Mouse (Mus musculus) neural tube, embryonic 15.5 days (tissue): ENCODE data around the gene Lonrf2. TPM values are rescaled to one million over a fixed set of nuclear protein-coding genes. Genes with fewer than 3 reads are reported as not detected.
A peak's percentile ranks its signal among the peaks of the same experiment; 100 is the strongest.

Experiments
- ATAC-seq: fragments of 200-750 bp; cut with Nextera tagmentation; 2 replicates; pipeline ENCODE4 v1.8.0; 2017; ENCODE audit warnings: mild to moderate bottlenecking, moderate TSS enrichment, moderate library complexity; ENCODE audit not compliant: low FRiP score
- H3K27ac ChIP-seq: fragments of 300-500 bp; sonication (generic); replicated peaks from 2 replicates; pipeline ENCODE4 v1.5.1; 2015; ENCODE audit warnings: mild to moderate bottlenecking, inconsistent platforms
- H3K27me3 ChIP-seq: fragments of 300-500 bp; sonication (generic); replicated peaks from 2 replicates; pipeline ENCODE4 v1.6.1; 2015; ENCODE audit warnings: inconsistent platforms
- H3K36me3 ChIP-seq: fragments of 300-500 bp; sonication (generic); 2 replicates; pipeline ENCODE4 v1.6.1; 2015; ENCODE audit warnings: inconsistent platforms
- H3K4me1 ChIP-seq: fragments of 300-500 bp; sonication (generic); 2 replicates; pipeline ENCODE4 v1.6.1; 2015; ENCODE audit warnings: inconsistent platforms
- H3K4me2 ChIP-seq: fragments of 300-500 bp; sonication (generic); 2 replicates; pipeline ENCODE4 v1.6.1; 2015; ENCODE audit warnings: inconsistent platforms, mild to moderate bottlenecking, moderate library complexity
- H3K4me3 ChIP-seq: fragments of 300-500 bp; sonication (generic); replicated peaks from 2 replicates; pipeline ENCODE4 v1.5.1; 2015; ENCODE audit warnings: mild to moderate bottlenecking, inconsistent platforms
- H3K9ac ChIP-seq: fragments of 300-500 bp; sonication (generic); replicated peaks from 2 replicates; pipeline ENCODE4 v1.6.1; 2015; ENCODE audit warnings: mild to moderate bottlenecking, inconsistent platforms
- H3K9me3 ChIP-seq: fragments of 300-500 bp; sonication (generic); replicated peaks from 2 replicates; pipeline ENCODE4 v1.6.1; 2016; ENCODE audit warnings: inconsistent platforms
- WGBS: fragments of 180-500 bp; shearing (Covaris S2); methylation state at CpG from one replicate; pipeline ENCODE4 v1.1.7; 2015; ENCODE audit warnings: mixed read lengths; 5-methylcytosine and 5-hydroxymethylcytosine counted together
- polyA plus RNA-seq: library from polyadenylated mRNA; unstranded; fragments of >200 nt; fragmentation: Nextera tagmentation; extraction: Ambion mirVana; gene quantifications from 2 replicates; pipeline ENCODE4 v1.2.1, GENCODE M21; 2015

Gene Lonrf2
- polyA plus RNA-seq, 1 experiment from 2014 or later = 22.6 TPM

DNA sequence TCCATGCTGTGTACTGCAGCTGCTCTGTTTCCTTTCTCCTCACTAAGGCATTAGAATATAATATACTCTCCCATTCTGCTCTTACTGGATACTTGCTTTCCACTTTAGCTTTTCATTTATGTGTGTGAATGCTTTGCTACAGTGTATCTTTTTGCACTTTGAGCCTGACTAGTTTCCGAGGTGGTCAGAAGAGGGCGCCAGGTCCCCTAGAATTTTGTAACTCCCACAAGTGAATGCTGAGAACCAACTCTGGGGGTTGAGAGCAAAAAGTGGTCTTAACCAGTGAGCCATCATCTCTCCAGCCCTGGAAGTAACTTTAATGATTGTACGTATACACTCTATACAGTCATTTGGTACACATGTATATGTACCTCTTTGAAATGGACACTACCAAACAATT, 1.6 kb downstream of the Lonrf2 start:
- no peak overlapping the region for H3K9ac ChIP-seq
- H3K27ac ChIP-seq = no peak overlapping the region; the same call in 1 of the 2 replicates
- H3K27me3 ChIP-seq = peaks cover 8% of the 10 kb centered on the region; the same call in 1 of the 2 replicates
- ATAC-seq = no peak
- peak overlapping the region; percentile 95 for H3K4me2 ChIP-seq
- peaks cover 23% of the 10 kb centered on the region for H3K36me3 ChIP-seq
- no peaks in the 10 kb centered on the region for H3K9me3 ChIP-seq
- 33% methylated on average over 3 of the region's 3 CpGs for WGBS
- peak overlapping the region; percentile 79 for H3K4me3 ChIP-seq
- H3K4me1 ChIP-seq = peaks cover 24% of the 10 kb centered on the region

GRCm38 (mm10) chr1:38824926-38825325, 11.6 kb downstream of the Lonrf2 start:
- peaks cover 10% of the 10 kb centered on the region; the same call in 1 of the 2 replicates for H3K36me3 ChIP-seq
- H3K9me3 ChIP-seq = no peaks in the 10 kb centered on the region
- no peak for ATAC-seq
- H3K4me1 ChIP-seq = peaks cover 9% of the 10 kb centered on the region
- H3K4me3 ChIP-seq = no peak overlapping the region
- no peak overlapping the region for H3K4me2 ChIP-seq
- WGBS = 67% methylated on average over 2 of the region's 2 CpGs
- H3K27me3 ChIP-seq = no peaks in the 10 kb centered on the region
- H3K9ac ChIP-seq = no peak overlapping the region
- H3K27ac ChIP-seq = no peak overlapping the region

DNA sequence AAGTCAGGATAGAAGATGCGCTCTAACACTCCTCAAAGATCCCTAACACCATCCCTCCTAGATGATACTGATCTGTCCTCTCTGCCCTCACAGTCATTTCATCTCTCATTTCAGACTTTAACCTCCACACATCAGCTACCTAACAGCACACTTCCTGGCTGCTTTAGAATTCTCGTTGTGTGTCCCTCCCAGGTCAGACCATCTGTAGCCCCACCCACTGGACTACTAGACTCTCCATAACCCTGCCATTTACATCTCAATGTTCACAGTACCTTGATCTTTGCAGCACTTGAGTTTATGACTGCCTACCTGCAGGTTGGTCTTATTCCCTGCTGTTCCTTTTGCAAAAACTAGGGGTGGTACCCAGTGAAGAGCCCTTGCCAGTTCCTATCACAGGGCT, 12.7 kb downstream of the Lonrf2 start:
- no peak overlapping the region for H3K4me3 ChIP-seq
- no peaks in the 10 kb centered on the region for H3K27me3 ChIP-seq
- H3K9ac ChIP-seq = no peak overlapping the region
- H3K36me3 ChIP-seq = 0 out of 2 replicates have a peak, but pooled peaks cover 5% of the 10 kb centered on the region
- ATAC-seq = no peak
- 64% methylated on average over 2 of the region's 2 CpGs for WGBS
- no peaks in the 10 kb centered on the region for H3K9me3 ChIP-seq
- no peak overlapping the region for H3K4me2 ChIP-seq
- no peak overlapping the region for H3K27ac ChIP-seq
- H3K4me1 ChIP-seq = peaks cover 9% of the 10 kb centered on the region

DNA sequence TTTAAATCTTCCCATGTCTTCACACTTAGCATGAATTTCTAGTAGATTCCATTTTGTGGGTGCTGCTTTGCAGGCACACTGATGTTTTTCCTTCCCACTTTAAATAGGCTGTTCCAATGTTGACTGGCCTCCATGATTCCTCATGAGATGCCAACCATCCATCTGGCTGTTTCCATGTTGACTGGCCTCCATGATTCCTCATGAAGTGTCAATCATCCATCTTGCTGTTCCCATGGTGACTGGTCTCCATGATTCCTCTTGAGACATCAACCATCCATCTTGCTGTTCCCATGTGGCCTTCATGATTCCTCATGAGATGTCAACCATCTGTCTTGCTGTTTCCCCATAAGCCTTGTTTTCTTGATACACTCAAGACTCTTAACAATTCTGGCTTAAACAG, 16.8 kb downstream of the Lonrf2 start:
- Histone ChIP-seq H3K4me2 (no peak overlapping the region), H3K4me3 (no peak overlapping the region), H3K27me3 (no peaks in the 10 kb centered on the region), H3K9me3 (no peaks in the 10 kb centered on the region), H3K9ac (no peak overlapping the region), H3K36me3 (peaks cover 22% of the 10 kb centered on the region; the same call in 1 of the 2 replicates), H3K27ac (no peak overlapping the region), H3K4me1 (peaks cover 27% of the 10 kb centered on the region)
- ATAC-seq = no peak

- 41% methylated on average over 3 of the region's 3 CpGs for WGBS
- Histone ChIP-seq H3K4me2 (no peak overlapping the region), H3K4me1 (peaks cover 27% of the 10 kb centered on the region), H3K36me3 (peaks cover 32% of the 10 kb centered on the region), H3K27ac (no peak overlapping the region), H3K9me3 (no peaks in the 10 kb centered on the region), H3K27me3 (no peaks in the 10 kb centered on the region), H3K9ac (no peak overlapping the region), H3K4me3 (no peak overlapping the region)
- ATAC-seq = no peak
These were observed 18.8 kb downstream of the Lonrf2 start for GRCm38 (mm10) chr1:38817671-38818070.

- Histone ChIP-seq H3K4me1 (peaks cover 24% of the 10 kb centered on the region), H3K36me3 (peaks cover 34% of the 10 kb centered on the region), H3K4me3 (no peak overlapping the region), H3K27ac (peak overlapping the region; percentile 50), H3K27me3 (no peaks in the 10 kb centered on the region), H3K9ac (no peak overlapping the region), H3K4me2 (no peak overlapping the region), H3K9me3 (no peaks in the 10 kb centered on the region)
- ATAC-seq = no peak
- 75% methylated on average over 9 of the region's 9 CpGs for WGBS
These were observed 19.2 kb downstream of the Lonrf2 start for GRCm38 (mm10) chr1:38817268-38817667.

GRCm38 (mm10) chr1:38816306-38816705, 20.2 kb downstream of the Lonrf2 start:
- Histone ChIP-seq H3K27ac (peak overlapping the region; percentile 50), H3K36me3 (peaks cover 44% of the 10 kb centered on the region), H3K4me3 (no peak overlapping the region), H3K4me1 (peaks cover 18% of the 10 kb centered on the region), H3K4me2 (no peak overlapping the region), H3K9me3 (no peaks in the 10 kb centered on the region), H3K9ac (no peak overlapping the region), H3K27me3 (no peaks in the 10 kb centered on the region)
- no peak for ATAC-seq
- WGBS = 31% methylated on average over 4 of the region's 4 CpGs

GRCm38 (mm10) chr1:38807121-38807520, 29.4 kb downstream of the Lonrf2 start:
- peaks cover 76% of the 10 kb centered on the region for H3K36me3 ChIP-seq
- H3K27me3 ChIP-seq = no peaks in the 10 kb centered on the region
- H3K4me3 ChIP-seq = no peak overlapping the region
- H3K9ac ChIP-seq = no peak overlapping the region
- no peak for ATAC-seq
- WGBS = 98% methylated on average over 4 of the region's 4 CpGs
- no peak overlapping the region for H3K27ac ChIP-seq
- H3K4me1 ChIP-seq = no peaks in the 10 kb centered on the region
- H3K9me3 ChIP-seq = no peaks in the 10 kb centered on the region
- no peak overlapping the region for H3K4me2 ChIP-seq

DNA sequence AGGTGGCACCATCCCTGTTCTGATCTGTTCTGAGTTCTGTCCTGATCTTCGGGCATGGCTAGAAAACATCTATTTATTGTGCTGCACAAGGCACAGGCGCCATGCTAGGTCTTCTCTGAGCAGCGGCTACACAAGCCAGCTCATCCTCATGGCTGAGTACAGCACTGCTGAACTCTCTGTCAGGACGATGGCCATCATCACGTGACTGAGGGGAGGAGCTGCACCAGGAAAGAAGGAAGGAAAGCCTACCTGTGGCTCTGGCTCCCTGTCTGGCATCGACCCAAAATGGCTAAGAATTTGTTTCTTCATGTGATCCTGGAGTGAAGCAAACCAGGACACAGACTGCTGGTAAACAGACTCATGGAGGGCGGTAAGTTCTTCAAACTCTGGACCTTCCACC, 36.1 kb downstream of the Lonrf2 start:
- 88% methylated on average over 7 of the region's 7 CpGs for WGBS
- H3K4me2 ChIP-seq = no peak overlapping the region
- H3K36me3 ChIP-seq = peaks cover 65% of the 10 kb centered on the region
- H3K4me1 ChIP-seq = 0 out of 2 replicates have a peak, but pooled peaks cover 4% of the 10 kb centered on the region
- H3K9me3 ChIP-seq = no peaks in the 10 kb centered on the region
- H3K27ac ChIP-seq = no peak overlapping the region
- no peak overlapping the region for H3K9ac ChIP-seq
- ATAC-seq = no peak
- no peaks in the 10 kb centered on the region for H3K27me3 ChIP-seq
- no peak overlapping the region for H3K4me3 ChIP-seq

DNA sequence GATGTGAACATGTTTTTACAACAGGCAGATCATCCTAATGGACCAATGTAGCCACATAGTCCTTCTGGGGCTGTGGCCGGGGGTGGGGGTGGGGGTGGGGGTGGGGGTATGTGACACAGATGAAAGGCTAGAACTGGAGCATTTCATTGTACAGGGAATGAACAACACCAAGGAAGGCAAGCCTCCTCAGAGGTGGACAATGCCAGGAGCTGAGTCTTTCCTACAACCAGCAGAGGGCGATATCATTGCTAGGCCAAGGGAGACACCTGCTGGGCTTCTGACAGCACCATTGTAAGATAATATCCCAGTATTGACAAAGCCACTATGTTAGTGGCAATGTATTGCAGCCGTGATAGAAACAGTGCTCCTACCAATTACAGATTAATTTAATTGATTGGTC, 37.2 kb downstream of the Lonrf2 start:
- peak; percentile 62; the same call in 1 of the 2 replicates for ATAC-seq
- H3K36me3 ChIP-seq = peaks cover 55% of the 10 kb centered on the region
- H3K4me1 ChIP-seq = 0 out of 2 replicates have a peak, but pooled peaks cover 4% of the 10 kb centered on the region
- no peaks in the 10 kb centered on the region for H3K27me3 ChIP-seq
- H3K9me3 ChIP-seq = no peaks in the 10 kb centered on the region
- H3K4me3 ChIP-seq = no peak overlapping the region
- H3K9ac ChIP-seq = no peak overlapping the region
- WGBS = 44% methylated on average over 3 of the region's 3 CpGs
- no peak overlapping the region for H3K27ac ChIP-seq
- no peak overlapping the region for H3K4me2 ChIP-seq

- H3K27ac ChIP-seq = no peak overlapping the region
- no peaks in the 10 kb centered on the region for H3K27me3 ChIP-seq
- ATAC-seq = no peak
- WGBS = 30% methylated on average over 6 of the region's 6 CpGs
- 0 out of 2 replicates have a peak, but pooled peaks cover 4% of the 10 kb centered on the region for H3K4me1 ChIP-seq
- H3K36me3 ChIP-seq = peaks cover 38% of the 10 kb centered on the region
- no peak overlapping the region for H3K4me2 ChIP-seq
- no peaks in the 10 kb centered on the region for H3K9me3 ChIP-seq
- H3K4me3 ChIP-seq = no peak overlapping the region
- H3K9ac ChIP-seq = no peak overlapping the region
These were observed 39.6 kb downstream of the Lonrf2 start for GRCm38 (mm10) chr1:38796936-38797335.

DNA sequence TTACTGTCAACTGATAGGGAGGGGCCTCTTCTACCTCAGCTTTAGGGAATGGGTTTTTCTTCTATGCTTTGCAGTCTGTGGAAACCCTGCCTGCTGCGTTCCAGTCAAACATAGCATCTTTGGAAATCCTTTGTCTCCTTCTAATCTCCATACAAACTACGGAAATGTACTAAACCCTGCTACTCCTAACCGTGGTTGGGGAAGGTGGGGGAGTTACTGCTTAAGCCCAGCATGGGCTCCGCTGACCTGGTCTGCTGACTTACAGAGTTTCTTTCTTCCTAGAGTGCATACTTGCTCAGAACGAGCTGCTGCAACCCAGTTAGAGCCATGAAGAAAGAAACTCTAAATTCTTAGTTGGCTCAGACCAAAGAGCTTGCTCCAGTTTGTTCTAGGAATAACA, 41.0 kb downstream of the Lonrf2 start:
- Histone ChIP-seq H3K9me3 (no peaks in the 10 kb centered on the region), H3K27me3 (no peaks in the 10 kb centered on the region), H3K4me1 (0 out of 2 replicates have a peak, but pooled peaks cover 4% of the 10 kb centered on the region), H3K27ac (no peak overlapping the region), H3K4me3 (no peak overlapping the region), H3K4me2 (no peak overlapping the region), H3K9ac (no peak overlapping the region), H3K36me3 (peaks cover 34% of the 10 kb centered on the region)
- 57% methylated on average over 5 of the region's 5 CpGs for WGBS
- ATAC-seq = no peak
